Mouse (Mus musculus) mesoderm, embryonic 11.5 days (tissue): ENCODE data around the gene Slc3a1.

Experiments used
- DNase-seq: peaks from one replicate; pipeline ENCODE4 v3.0.0-alpha.2; 2012; ENCODE audit warnings: low read depth, low spot score

Gene Slc3a1

GRCm38 (mm10) chr17:85088401-85088800, 60.2 kb downstream of the Slc3a1 start:
- DNase-seq: no peak

- no peak for DNase-seq
Observed at GRCm38 (mm10) chr17:85089011-85089410, 60.8 kb downstream of the Slc3a1 start.

GRCm38 (mm10) chr17:85089621-85090020, 61.4 kb downstream of the Slc3a1 start:
- no peak for DNase-seq

- DNase-seq: peak; percentile 98
Observed at GRCm38 (mm10) chr17:85090120-85091099, 62.2 kb downstream of the Slc3a1 start, which contains the start of the genes Prepl and Camkmt. Prepl (minus strand) TSS chr17:85090241. Camkmt (plus strand) TSS chr17:85090552.

GRCm38 (mm10) chr17:85091762-85092161, 63.6 kb downstream of the Slc3a1 start:
- no peak for DNase-seq

- no peak for DNase-seq
Observed at GRCm38 (mm10) chr17:85096396-85096795, 68.2 kb downstream of the Slc3a1 start.

GRCm38 (mm10) chr17:85098677-85099323, 70.6 kb downstream of the Slc3a1 start:
- DNase-seq: no peak

- DNase-seq: no peak
Observed at GRCm38 (mm10) chr17:85100232-85100631, 72.1 kb downstream of the Slc3a1 start.

GRCm38 (mm10) chr17:85101751-85102150, 73.6 kb downstream of the Slc3a1 start:
- DNase-seq: peak; percentile 23

- peak; percentile 31 for DNase-seq
Observed at GRCm38 (mm10) chr17:85103310-85103709, 75.1 kb downstream of the Slc3a1 start.

GRCm38 (mm10) chr17:85110640-85111039, 82.5 kb downstream of the Slc3a1 start:
- no peak for DNase-seq

GRCm38 (mm10) chr17:85113441-85113840, 85.3 kb downstream of the Slc3a1 start:
- no peak for DNase-seq
